Mouse (Mus musculus): ENCODE results near the gene Cep128. TPM values are rescaled to one million over a fixed set of nuclear protein-coding genes. Genes with fewer than 3 reads are reported as not detected.

The Cep128 gene
- polyA plus RNA-seq, 1 experiment from 2014 or later, result 10.2 TPM

DNA sequence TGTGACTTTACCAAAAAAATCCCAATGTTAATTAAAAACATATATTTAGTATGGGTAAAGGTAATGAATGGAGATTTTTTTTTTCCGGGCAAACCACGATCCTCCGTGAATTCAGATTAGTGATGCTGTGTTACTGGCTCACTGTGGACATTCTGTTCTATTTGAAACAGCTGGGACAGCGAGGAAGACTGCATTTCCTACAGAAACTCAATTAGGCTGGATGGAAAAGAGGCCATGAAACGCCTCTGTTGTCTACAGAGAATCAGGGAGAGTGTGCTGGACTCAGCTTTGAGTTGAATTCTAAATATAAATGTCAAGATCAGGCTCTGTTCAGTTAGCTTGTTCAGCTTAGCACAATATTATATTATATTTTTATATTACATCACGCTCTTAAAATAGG, 369.1 kb downstream of the Cep128 start:
- 81% methylated on average over 6 of the region's 6 CpGs for WGBS
- H3K4me2 ChIP-seq (replicated peaks; ENCODE audit: low read depth, low read length), result no peak overlapping the region
- no peaks in the 10 kb centered on the region for H3K4me1 ChIP-seq (ENCODE audit: control insufficient read depth, insufficient read depth, low read length)
- no peak overlapping the region for H3K4me3 ChIP-seq (ENCODE audit: low read depth, low read length)
- no peak overlapping the region for H3K9ac ChIP-seq (replicated peaks; ENCODE audit: low read depth, low read length)
- H3K36me3 ChIP-seq (ENCODE audit: control insufficient read depth, insufficient read depth, low read length), result no peaks in the 10 kb centered on the region
- no peak overlapping the region for H3K27ac ChIP-seq (ENCODE audit: low read length)
- no peak for ATAC-seq (ENCODE audit: insufficient number of reproducible peaks, insufficient read depth, low FRiP score, low read depth)
- H3K27me3 ChIP-seq (ENCODE audit: control insufficient read depth, insufficient read depth, low read length), result no peaks in the 10 kb centered on the region
- no peaks in the 10 kb centered on the region for H3K9me3 ChIP-seq (ENCODE audit: control insufficient read depth, low read depth, low read length)

GRCm38 (mm10) chr12:91013043-91013442, 371.2 kb downstream of the Cep128 start:
- no peaks in the 10 kb centered on the region for H3K36me3 ChIP-seq (ENCODE audit: control insufficient read depth, insufficient read depth, low read length)
- H3K27me3 ChIP-seq (ENCODE audit: control insufficient read depth, insufficient read depth, low read length), result no peaks in the 10 kb centered on the region
- H3K27ac ChIP-seq (ENCODE audit: low read length), result no peak overlapping the region
- H3K9me3 ChIP-seq (ENCODE audit: control insufficient read depth, low read depth, low read length), result no peaks in the 10 kb centered on the region
- WGBS, result 83% methylated on average over 6 of the region's 6 CpGs
- H3K4me3 ChIP-seq (ENCODE audit: low read depth, low read length), result no peak overlapping the region
- no peak overlapping the region for H3K4me2 ChIP-seq (replicated peaks; ENCODE audit: low read depth, low read length)
- no peaks in the 10 kb centered on the region for H3K4me1 ChIP-seq (ENCODE audit: control insufficient read depth, insufficient read depth, low read length)
- no peak for ATAC-seq (ENCODE audit: insufficient number of reproducible peaks, insufficient read depth, low FRiP score, low read depth)
- H3K9ac ChIP-seq (replicated peaks; ENCODE audit: low read depth, low read length), result no peak overlapping the region

DNA sequence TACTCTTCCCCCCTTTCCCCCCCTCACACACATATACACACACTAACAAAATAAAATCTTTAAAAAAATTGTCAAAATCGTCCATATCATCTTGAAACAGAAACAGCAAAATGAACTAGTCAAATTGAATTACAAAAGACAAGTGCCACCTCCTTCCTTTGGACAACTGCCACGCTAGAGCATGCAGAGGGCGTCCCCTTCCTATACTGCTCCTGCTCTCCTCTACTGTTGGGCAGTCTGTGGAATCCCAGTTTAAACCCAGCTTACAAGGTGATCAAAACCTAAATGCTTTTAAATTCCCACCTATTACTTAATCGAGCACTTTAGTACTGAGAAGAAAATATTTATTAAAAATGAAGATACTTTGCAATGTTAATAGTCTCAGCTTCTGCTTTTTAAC, 372.0 kb downstream of the Cep128 start:
- no peak for ATAC-seq (ENCODE audit: insufficient number of reproducible peaks, insufficient read depth, low FRiP score, low read depth)
- Histone ChIP-seq H3K27ac (ENCODE audit: low read length) (no peak overlapping the region), H3K9ac (replicated peaks; ENCODE audit: low read depth, low read length) (no peak overlapping the region), H3K4me2 (replicated peaks; ENCODE audit: low read depth, low read length) (no peak overlapping the region), H3K9me3 (ENCODE audit: control insufficient read depth, low read depth, low read length) (no peaks in the 10 kb centered on the region), H3K4me3 (ENCODE audit: low read depth, low read length) (no peak overlapping the region), H3K4me1 (ENCODE audit: control insufficient read depth, insufficient read depth, low read length) (no peaks in the 10 kb centered on the region), H3K36me3 (ENCODE audit: control insufficient read depth, insufficient read depth, low read length) (no peaks in the 10 kb centered on the region), H3K27me3 (ENCODE audit: control insufficient read depth, insufficient read depth, low read length) (no peaks in the 10 kb centered on the region)
- WGBS, result 74% methylated on average over 4 of the region's 4 CpGs

- no peak overlapping the region for H3K4me3 ChIP-seq (ENCODE audit: low read depth, low read length)
- H3K27ac ChIP-seq (ENCODE audit: low read length), result no peak overlapping the region
- H3K4me1 ChIP-seq (ENCODE audit: control insufficient read depth, insufficient read depth, low read length), result no peaks in the 10 kb centered on the region
- no peaks in the 10 kb centered on the region for H3K9me3 ChIP-seq (ENCODE audit: control insufficient read depth, low read depth, low read length)
- WGBS, result 65% methylated on average over 5 of the region's 5 CpGs
- no peak overlapping the region for H3K9ac ChIP-seq (replicated peaks; ENCODE audit: low read depth, low read length)
- H3K4me2 ChIP-seq (replicated peaks; ENCODE audit: low read depth, low read length), result no peak overlapping the region
- no peaks in the 10 kb centered on the region for H3K27me3 ChIP-seq (ENCODE audit: control insufficient read depth, insufficient read depth, low read length)
- H3K36me3 ChIP-seq (ENCODE audit: control insufficient read depth, insufficient read depth, low read length), result no peaks in the 10 kb centered on the region
- no peak for ATAC-seq (ENCODE audit: insufficient number of reproducible peaks, insufficient read depth, low FRiP score, low read depth)
These were observed 375.5 kb downstream of the Cep128 start for GRCm38 (mm10) chr12:91008736-91009135.

DNA sequence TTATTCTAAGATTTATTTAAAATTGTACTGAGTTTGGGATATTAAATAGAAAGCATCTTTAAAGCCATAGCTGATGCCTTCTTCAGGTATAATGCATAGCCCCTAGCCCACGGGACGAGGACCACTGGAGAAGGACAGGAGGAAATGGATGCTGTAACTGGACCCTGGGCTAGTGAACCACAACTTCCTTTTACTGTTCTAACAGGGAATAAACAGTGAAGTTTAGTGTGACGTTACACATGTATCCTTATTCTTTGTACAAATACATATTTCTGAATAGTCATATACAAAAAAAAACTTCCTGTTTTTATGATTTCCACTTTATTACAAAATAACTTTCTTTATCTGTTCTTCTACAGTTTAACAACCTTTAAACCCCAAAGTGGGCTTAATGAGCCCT, 376.0 kb downstream of the Cep128 start:
- WGBS, result 46% methylated on average over 3 of the region's 3 CpGs
- no peak for ATAC-seq (ENCODE audit: insufficient number of reproducible peaks, insufficient read depth, low FRiP score, low read depth)
- H3K27me3 ChIP-seq (ENCODE audit: control insufficient read depth, insufficient read depth, low read length), result no peaks in the 10 kb centered on the region
- H3K9ac ChIP-seq (replicated peaks; ENCODE audit: low read depth, low read length), result no peak overlapping the region
- H3K36me3 ChIP-seq (ENCODE audit: control insufficient read depth, insufficient read depth, low read length), result no peaks in the 10 kb centered on the region
- H3K4me2 ChIP-seq (replicated peaks; ENCODE audit: low read depth, low read length), result no peak overlapping the region
- H3K9me3 ChIP-seq (ENCODE audit: control insufficient read depth, low read depth, low read length), result no peaks in the 10 kb centered on the region
- H3K4me1 ChIP-seq (ENCODE audit: control insufficient read depth, insufficient read depth, low read length), result no peaks in the 10 kb centered on the region
- H3K27ac ChIP-seq (ENCODE audit: low read length), result no peak overlapping the region
- no peak overlapping the region for H3K4me3 ChIP-seq (ENCODE audit: low read depth, low read length)

GRCm38 (mm10) chr12:90997539-90997938, 386.7 kb downstream of the Cep128 start:
- no peak overlapping the region for H3K9ac ChIP-seq (replicated peaks; ENCODE audit: low read depth, low read length)
- H3K4me1 ChIP-seq (ENCODE audit: control insufficient read depth, insufficient read depth, low read length), result no peaks in the 10 kb centered on the region
- WGBS, result 87% methylated on average over 4 of the region's 4 CpGs
- no peaks in the 10 kb centered on the region for H3K27me3 ChIP-seq (ENCODE audit: control insufficient read depth, insufficient read depth, low read length)
- no peaks in the 10 kb centered on the region for H3K36me3 ChIP-seq (ENCODE audit: control insufficient read depth, insufficient read depth, low read length)
- H3K9me3 ChIP-seq (ENCODE audit: control insufficient read depth, low read depth, low read length), result no peaks in the 10 kb centered on the region
- ATAC-seq (ENCODE audit: insufficient number of reproducible peaks, insufficient read depth, low FRiP score, low read depth), result no peak
- H3K4me2 ChIP-seq (replicated peaks; ENCODE audit: low read depth, low read length), result no peak overlapping the region
- H3K27ac ChIP-seq (ENCODE audit: low read length), result no peak overlapping the region
- no peak overlapping the region for H3K4me3 ChIP-seq (ENCODE audit: low read depth, low read length)

DNA sequence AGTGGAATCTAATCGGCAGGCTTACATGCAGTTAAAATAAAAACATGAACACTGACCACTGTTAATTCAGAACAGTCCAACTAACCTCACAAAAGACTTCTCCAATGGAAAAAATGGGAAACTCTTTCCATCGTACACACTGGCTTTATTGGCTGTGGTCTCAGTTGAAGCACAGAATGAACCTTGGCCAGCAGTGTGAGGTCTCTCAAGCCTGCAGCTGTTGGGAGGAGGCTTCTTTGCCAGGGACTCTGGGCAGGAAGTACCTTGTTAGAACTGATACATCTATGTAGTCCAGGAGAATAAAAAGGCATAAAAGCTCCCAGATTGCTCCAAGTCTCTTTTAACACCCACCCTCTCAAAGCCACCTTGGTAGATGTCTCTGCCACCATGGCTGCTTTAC, 390.9 kb downstream of the Cep128 start:
- Histone ChIP-seq H3K27ac (ENCODE audit: low read length) (no peak overlapping the region), H3K4me3 (ENCODE audit: low read depth, low read length) (no peak overlapping the region), H3K9me3 (ENCODE audit: control insufficient read depth, low read depth, low read length) (no peaks in the 10 kb centered on the region), H3K4me2 (replicated peaks; ENCODE audit: low read depth, low read length) (no peak overlapping the region), H3K9ac (replicated peaks; ENCODE audit: low read depth, low read length) (no peak overlapping the region), H3K4me1 (ENCODE audit: control insufficient read depth, insufficient read depth, low read length) (no peaks in the 10 kb centered on the region), H3K36me3 (ENCODE audit: control insufficient read depth, insufficient read depth, low read length) (no peaks in the 10 kb centered on the region), H3K27me3 (ENCODE audit: control insufficient read depth, insufficient read depth, low read length) (no peaks in the 10 kb centered on the region)
- 86% methylated on average over 2 of the region's 2 CpGs for WGBS
- ATAC-seq (ENCODE audit: insufficient number of reproducible peaks, insufficient read depth, low FRiP score, low read depth), result no peak

- Histone ChIP-seq H3K9me3 (ENCODE audit: control insufficient read depth, low read depth, low read length) (no peaks in the 10 kb centered on the region), H3K27ac (ENCODE audit: low read length) (no peak overlapping the region), H3K4me2 (replicated peaks; ENCODE audit: low read depth, low read length) (no peak overlapping the region), H3K4me3 (ENCODE audit: low read depth, low read length) (no peak overlapping the region), H3K36me3 (ENCODE audit: control insufficient read depth, insufficient read depth, low read length) (no peaks in the 10 kb centered on the region), H3K4me1 (ENCODE audit: control insufficient read depth, insufficient read depth, low read length) (no peaks in the 10 kb centered on the region), H3K9ac (replicated peaks; ENCODE audit: low read depth, low read length) (no peak overlapping the region), H3K27me3 (ENCODE audit: control insufficient read depth, insufficient read depth, low read length) (no peaks in the 10 kb centered on the region)
- ATAC-seq (ENCODE audit: insufficient number of reproducible peaks, insufficient read depth, low FRiP score, low read depth), result no peak
- WGBS, result 68% methylated on average over 2 of the region's 2 CpGs
These were observed 396.4 kb downstream of the Cep128 start for GRCm38 (mm10) chr12:90987782-90988181.

DNA sequence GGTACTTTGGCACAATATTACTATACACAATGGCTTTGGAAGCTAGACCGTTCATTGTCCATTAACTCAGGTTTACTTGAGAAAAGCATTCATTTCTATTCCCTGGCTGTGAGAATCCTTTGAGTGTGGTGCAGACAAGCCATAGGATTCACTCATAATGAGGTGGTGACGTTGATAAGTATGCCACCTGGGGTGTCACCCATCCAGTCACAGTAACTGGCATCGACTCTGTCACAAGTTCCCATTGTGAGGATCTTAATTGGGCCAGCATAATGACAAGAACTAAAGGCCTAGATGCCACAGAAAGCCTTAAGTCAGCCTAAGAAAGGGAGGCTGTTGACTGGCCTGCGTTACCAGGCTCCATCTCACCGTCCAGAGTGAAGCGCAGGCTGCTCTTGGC, 396.9 kb downstream of the Cep128 start:
- no peak for ATAC-seq (ENCODE audit: insufficient number of reproducible peaks, insufficient read depth, low FRiP score, low read depth)

More for the DNA sequence above, 396.9 kb downstream of the Cep128 start:
- H3K27me3 ChIP-seq (ENCODE audit: control insufficient read depth, insufficient read depth, low read length), result no peaks in the 10 kb centered on the region
- H3K4me2 ChIP-seq (replicated peaks; ENCODE audit: low read depth, low read length), result no peak overlapping the region
- no peak overlapping the region for H3K4me3 ChIP-seq (ENCODE audit: low read depth, low read length)
- H3K9ac ChIP-seq (replicated peaks; ENCODE audit: low read depth, low read length), result no peak overlapping the region
- no peaks in the 10 kb centered on the region for H3K4me1 ChIP-seq (ENCODE audit: control insufficient read depth, insufficient read depth, low read length)
- 89% methylated on average over 6 of the region's 6 CpGs for WGBS
- no peak overlapping the region for H3K27ac ChIP-seq (ENCODE audit: low read length)
- no peaks in the 10 kb centered on the region for H3K36me3 ChIP-seq (ENCODE audit: control insufficient read depth, insufficient read depth, low read length)
- 0 out of 2 replicates have a peak, but pooled peaks cover 3% of the 10 kb centered on the region for H3K9me3 ChIP-seq (ENCODE audit: control insufficient read depth, low read depth, low read length)
